Mouse (Mus musculus): ENCODE measurements around the gene Nt5c. TPM values are rescaled to one million over a fixed set of nuclear protein-coding genes. Genes with fewer than 3 reads are reported as not detected.

Gene Nt5c
- total and polyA plus RNA-seq, 2 experiments from 2014 or later = 85.3 to 133 TPM

- Histone ChIP-seq H3K36me3 (ENCODE audit: insufficient read depth, low read length) (no peaks in the 10 kb centered on the region), H3K9me3 (ENCODE audit: low read length) (no peaks in the 10 kb centered on the region), H3K9ac (replicated peaks; ENCODE audit: low read length, poor library complexity, severe bottlenecking) (peak overlapping the region; percentile 97), H3K4me1 (ENCODE audit: insufficient read depth, low read length) (peaks cover 19% of the 10 kb centered on the region), H3K27me3 (ENCODE audit: insufficient read depth, low read length) (no peaks in the 10 kb centered on the region), H3K4me2 (ENCODE audit: low read depth, low read length, poor library complexity, severe bottlenecking) (peak overlapping the region; percentile 76), H3K4me3 (ENCODE audit: low read depth, low read length) (peak overlapping the region; percentile 99), H3K27ac (ENCODE audit: low read depth, low read length) (peak overlapping the region; percentile 91)
- ATAC-seq (ENCODE audit: low FRiP score) (no peak), DNase-seq (ENCODE audit: low spot score) (peak; percentile 36)
- TF ChIP-seq CTCF (IDR thresholded peaks at IDR 0.05) = no peak
- 4% methylated on average over 8 of the region's 8 CpGs for WGBS
Observed at GRCm38 (mm10) chr11:115512407-115513183, 20.9 kb upstream of the Nt5c start.

- WGBS = 9% methylated on average over 3 of the region's 3 CpGs
- TF ChIP-seq CTCF (IDR thresholded peaks at IDR 0.05) = no peak
- peak overlapping the region; percentile 91 for H3K27ac ChIP-seq (ENCODE audit: low read depth, low read length)
- H3K4me2 ChIP-seq (ENCODE audit: low read depth, low read length, poor library complexity, severe bottlenecking) = peak overlapping the region; percentile 76
- no peaks in the 10 kb centered on the region for H3K36me3 ChIP-seq (ENCODE audit: insufficient read depth, low read length)
- peaks cover 19% of the 10 kb centered on the region for H3K4me1 ChIP-seq (ENCODE audit: insufficient read depth, low read length)
- H3K9ac ChIP-seq (replicated peaks; ENCODE audit: low read length, poor library complexity, severe bottlenecking) = peak overlapping the region; percentile 97
- no peaks in the 10 kb centered on the region for H3K9me3 ChIP-seq (ENCODE audit: low read length)
- peak overlapping the region; percentile 99 for H3K4me3 ChIP-seq (ENCODE audit: low read depth, low read length)
- ATAC-seq (ENCODE audit: low FRiP score) = no peak
- H3K27me3 ChIP-seq (ENCODE audit: insufficient read depth, low read length) = no peaks in the 10 kb centered on the region
- peak; percentile 68 for DNase-seq (ENCODE audit: low spot score)
Observed at GRCm38 (mm10) chr11:115512004-115512403, 20.3 kb upstream of the Nt5c start.

GRCm38 (mm10) chr11:115511121-115511520, 19.5 kb upstream of the Nt5c start:
- H3K9ac ChIP-seq (replicated peaks; ENCODE audit: low read length, poor library complexity, severe bottlenecking) = peak overlapping the region; percentile 97
- H3K4me2 ChIP-seq (ENCODE audit: low read depth, low read length, poor library complexity, severe bottlenecking) = peak overlapping the region; percentile 76
- H3K4me1 ChIP-seq (ENCODE audit: insufficient read depth, low read length) = peaks cover 19% of the 10 kb centered on the region
- no peaks in the 10 kb centered on the region for H3K9me3 ChIP-seq (ENCODE audit: low read length)
- H3K4me3 ChIP-seq (ENCODE audit: low read depth, low read length) = peak overlapping the region; percentile 99
- DNase-seq (ENCODE audit: low spot score) (peak; percentile 2), ATAC-seq (ENCODE audit: low FRiP score) (no peak)
- 34% methylated on average over 2 of the region's 2 CpGs for WGBS
- H3K36me3 ChIP-seq (ENCODE audit: insufficient read depth, low read length) = no peaks in the 10 kb centered on the region
- no peak for TF ChIP-seq CTCF (IDR thresholded peaks at IDR 0.05)
- H3K27ac ChIP-seq (ENCODE audit: low read depth, low read length) = no peak overlapping the region
- H3K27me3 ChIP-seq (ENCODE audit: insufficient read depth, low read length) = no peaks in the 10 kb centered on the region

GRCm38 (mm10) chr11:115510507-115510888, 18.8 kb upstream of the Nt5c start:
- 43% methylated on average over 5 of the region's 5 CpGs for WGBS
- no peaks in the 10 kb centered on the region for H3K36me3 ChIP-seq (ENCODE audit: insufficient read depth, low read length)
- no peak for TF ChIP-seq CTCF (IDR thresholded peaks at IDR 0.05)
- no peak overlapping the region for H3K9ac ChIP-seq (replicated peaks; ENCODE audit: low read length, poor library complexity, severe bottlenecking)
- peak overlapping the region; percentile 99; the same call in 1 of the 2 replicates for H3K4me3 ChIP-seq (ENCODE audit: low read depth, low read length)
- H3K27me3 ChIP-seq (ENCODE audit: insufficient read depth, low read length) = no peaks in the 10 kb centered on the region
- H3K4me1 ChIP-seq (ENCODE audit: insufficient read depth, low read length) = peaks cover 19% of the 10 kb centered on the region
- no peaks in the 10 kb centered on the region for H3K9me3 ChIP-seq (ENCODE audit: low read length)
- H3K4me2 ChIP-seq (ENCODE audit: low read depth, low read length, poor library complexity, severe bottlenecking) = peak overlapping the region; percentile 76
- no peak overlapping the region for H3K27ac ChIP-seq (ENCODE audit: low read depth, low read length)
- DNase-seq (ENCODE audit: low spot score) (no peak), ATAC-seq (ENCODE audit: low FRiP score) (no peak)

- Histone ChIP-seq H3K4me3 (ENCODE audit: low read depth, low read length) (peak overlapping the region; percentile 5; the same call in 1 of the 2 replicates), H3K27me3 (ENCODE audit: insufficient read depth, low read length) (no peaks in the 10 kb centered on the region), H3K27ac (ENCODE audit: low read depth, low read length) (no peak overlapping the region), H3K36me3 (ENCODE audit: insufficient read depth, low read length) (no peaks in the 10 kb centered on the region), H3K9ac (replicated peaks; ENCODE audit: low read length, poor library complexity, severe bottlenecking) (peak overlapping the region; percentile 14; the same call in 1 of the 2 replicates), H3K4me1 (ENCODE audit: insufficient read depth, low read length) (peaks cover 19% of the 10 kb centered on the region), H3K9me3 (ENCODE audit: low read length) (no peaks in the 10 kb centered on the region), H3K4me2 (ENCODE audit: low read depth, low read length, poor library complexity, severe bottlenecking) (peak overlapping the region; percentile 76)
- DNase-seq (ENCODE audit: low spot score) (no peak), ATAC-seq (ENCODE audit: low FRiP score) (no peak)
- TF ChIP-seq CTCF (IDR thresholded peaks at IDR 0.05) = no peak
- 20% methylated on average over 6 of the region's 6 CpGs for WGBS
Observed at GRCm38 (mm10) chr11:115509773-115510506, 18.3 kb upstream of the Nt5c start.

GRCm38 (mm10) chr11:115508061-115508460, 16.4 kb upstream of the Nt5c start:
- Histone ChIP-seq H3K4me2 (ENCODE audit: low read depth, low read length, poor library complexity, severe bottlenecking) (no peak overlapping the region), H3K36me3 (ENCODE audit: insufficient read depth, low read length) (0 out of 2 replicates have a peak, but pooled peaks cover 3% of the 10 kb centered on the region), H3K27me3 (ENCODE audit: insufficient read depth, low read length) (no peaks in the 10 kb centered on the region), H3K9ac (replicated peaks; ENCODE audit: low read length, poor library complexity, severe bottlenecking) (no peak overlapping the region), H3K9me3 (ENCODE audit: low read length) (no peaks in the 10 kb centered on the region), H3K4me1 (ENCODE audit: insufficient read depth, low read length) (peaks cover 19% of the 10 kb centered on the region), H3K27ac (ENCODE audit: low read depth, low read length) (no peak overlapping the region), H3K4me3 (ENCODE audit: low read depth, low read length) (no peak overlapping the region)
- TF ChIP-seq CTCF (IDR thresholded peaks at IDR 0.05) = no peak
- no peak for ATAC-seq (ENCODE audit: low FRiP score)
- 73% methylated on average over 2 of the region's 2 CpGs for WGBS
- DNase-seq (ENCODE audit: low spot score) = no peak

Data from midbrain, postnatal 0 days (tissue).